Mouse (Mus musculus): ENCODE measurements at regions not wholly inside any gene's neighbourhood (a gene's known extent, or its start where the extent isn't known, plus 50 kb on each side); places are given as distances from the start of the nearest gene placed in this dataset.
"Not testable (repeated sequence)": the region's sequence is repeated elsewhere in the genome, so short reads cannot be mapped to it uniquely, and the experiment has no call there.

DNA sequence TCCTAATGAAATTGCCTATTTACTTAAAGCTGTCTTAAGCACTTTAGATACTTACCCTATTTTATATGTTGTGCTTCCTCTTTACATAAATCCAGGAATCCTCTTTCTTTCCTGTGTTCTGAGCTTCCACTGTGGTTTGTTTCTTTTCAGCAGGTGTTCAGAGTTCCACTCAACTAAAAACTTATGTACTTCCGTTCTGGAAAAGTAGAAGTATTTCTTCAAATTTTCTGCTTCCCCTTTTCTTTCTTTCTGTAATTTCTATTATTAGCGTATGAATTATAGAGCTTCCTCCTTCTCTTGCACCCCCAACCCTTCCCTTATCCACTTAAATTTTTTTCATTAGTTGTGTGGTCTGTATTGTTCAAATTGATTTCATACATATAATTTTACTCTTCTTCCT is 165.8 kb upstream of the Nudt12 start:
- no peak for DNase-seq

DNA sequence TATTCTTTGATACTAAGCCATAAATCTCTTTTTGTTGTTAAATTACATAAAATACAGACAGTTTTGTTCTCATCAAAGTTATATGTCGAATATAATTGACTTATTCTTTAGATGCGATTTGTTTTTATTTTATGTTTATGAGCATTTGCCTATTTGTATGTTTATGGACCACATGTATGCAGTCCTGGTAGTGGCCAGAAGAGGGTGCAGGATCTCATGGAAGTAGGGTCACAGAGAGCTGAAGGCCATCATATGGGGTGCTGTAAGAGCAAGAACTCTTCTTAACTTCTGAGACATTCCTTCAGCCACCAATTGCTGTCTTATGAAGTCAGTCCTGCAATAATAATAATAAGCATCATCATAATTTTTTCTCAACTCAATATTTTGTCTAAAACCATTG is 143.2 kb upstream of the Nudt12 start:
- DNase-seq, result no peak

DNA sequence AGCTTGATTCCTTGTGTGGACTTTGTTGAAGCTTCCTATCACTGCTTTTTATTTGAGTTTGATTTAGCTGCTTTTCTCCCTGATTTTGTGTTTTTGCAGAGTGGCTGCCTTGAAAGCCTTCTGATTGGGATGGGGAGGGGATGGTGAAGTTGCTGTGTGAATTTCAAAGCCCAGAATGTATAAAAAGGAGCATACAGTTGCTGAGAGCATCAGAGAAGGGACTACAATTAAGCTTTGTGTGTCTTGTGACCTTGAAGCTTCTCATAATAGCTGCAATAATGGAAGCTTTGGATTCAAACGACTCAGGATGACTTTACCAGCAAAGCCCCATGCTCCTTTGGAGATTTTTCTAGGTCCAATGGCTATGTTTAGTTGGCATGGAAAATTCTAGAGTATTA is 130.6 kb upstream of the Nudt12 start:
- DNase-seq, result no peak

DNA sequence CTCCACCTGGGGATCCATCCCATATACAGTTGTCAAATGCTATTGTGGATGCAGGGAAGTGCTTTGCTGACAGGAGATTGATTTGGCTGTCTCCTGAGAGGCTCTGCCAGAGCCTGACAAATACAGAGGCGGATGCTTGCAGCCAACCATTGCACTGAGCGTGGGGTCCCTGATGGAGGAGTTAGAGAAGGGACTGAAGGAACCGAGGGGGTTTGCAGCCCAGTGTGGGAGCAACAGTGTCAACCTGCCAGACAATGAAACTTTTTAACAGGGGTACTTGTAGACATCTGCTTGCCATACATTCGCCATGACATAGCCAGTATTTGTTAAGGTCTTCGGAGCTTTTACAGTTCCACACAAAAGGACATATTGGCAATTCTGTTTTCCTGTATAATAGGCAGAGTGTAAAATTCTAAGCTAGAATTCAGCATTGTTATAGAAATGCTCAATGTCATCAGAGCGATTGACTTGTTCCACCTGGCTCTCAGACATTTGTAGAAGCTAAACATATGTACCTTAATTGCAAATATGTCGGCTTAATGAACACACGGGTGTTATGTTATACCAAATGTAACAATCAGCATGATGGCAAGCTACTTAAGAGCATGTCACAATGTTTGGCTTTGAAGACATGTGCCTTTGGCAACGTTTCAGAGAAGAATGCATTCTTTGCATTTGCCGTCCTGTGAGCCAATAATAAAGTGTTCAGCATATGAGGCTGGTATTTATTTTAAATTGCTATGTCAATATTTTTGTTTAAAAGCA is 130.0 kb upstream of the Nudt12 start:
- DNase-seq, result no peak

- DNase-seq, result no peak
Observed at GRCm38 (mm10) chr17:59138791-59139190, 125.6 kb upstream of the Nudt12 start.

GRCm38 (mm10) chr17:59099376-59099775 is 86.2 kb upstream of the Nudt12 start:
- DNase-seq, result peak; percentile 47

DNA sequence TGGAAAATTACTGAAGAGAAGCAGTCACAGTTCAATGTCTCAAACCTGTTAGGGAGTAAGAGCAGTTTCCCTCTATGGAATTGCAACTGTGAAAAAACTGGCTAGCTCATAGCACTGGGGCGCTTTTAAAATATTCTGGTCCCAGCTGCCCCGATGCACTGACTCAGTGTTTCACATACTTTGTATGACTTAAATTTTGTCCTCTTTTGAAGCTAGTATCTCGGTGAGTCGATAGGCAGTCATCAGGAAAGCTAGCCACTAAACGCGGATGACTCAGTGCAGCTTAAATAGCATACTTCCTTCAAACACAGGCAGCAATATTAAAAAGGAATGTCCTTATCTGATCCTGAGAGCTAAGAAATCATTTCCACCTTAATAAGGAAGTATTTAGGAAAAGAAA is 63.7 kb upstream of the Nudt12 start:
- not testable (repeated sequence) for DNase-seq

GRCm38 (mm10) chr17:59076361-59076760 is 63.2 kb upstream of the Nudt12 start:
- not testable (repeated sequence) for DNase-seq
